Mouse (Mus musculus) right cerebral cortex, adult 2 months (tissue): ENCODE data around the gene Hspa1a.
"Not testable (repeated sequence)": the region's sequence is repeated elsewhere in the genome, so short reads cannot be mapped to it uniquely, and the experiment has no call there.

Experiments
- DNase-seq, 2 experiments: peaks; one replicate each; pipeline ENCODE4 v3.0.0; 2021 to 2022; ENCODE audit warnings: low spot score in 2 of 2

Hspa1a gene

DNA sequence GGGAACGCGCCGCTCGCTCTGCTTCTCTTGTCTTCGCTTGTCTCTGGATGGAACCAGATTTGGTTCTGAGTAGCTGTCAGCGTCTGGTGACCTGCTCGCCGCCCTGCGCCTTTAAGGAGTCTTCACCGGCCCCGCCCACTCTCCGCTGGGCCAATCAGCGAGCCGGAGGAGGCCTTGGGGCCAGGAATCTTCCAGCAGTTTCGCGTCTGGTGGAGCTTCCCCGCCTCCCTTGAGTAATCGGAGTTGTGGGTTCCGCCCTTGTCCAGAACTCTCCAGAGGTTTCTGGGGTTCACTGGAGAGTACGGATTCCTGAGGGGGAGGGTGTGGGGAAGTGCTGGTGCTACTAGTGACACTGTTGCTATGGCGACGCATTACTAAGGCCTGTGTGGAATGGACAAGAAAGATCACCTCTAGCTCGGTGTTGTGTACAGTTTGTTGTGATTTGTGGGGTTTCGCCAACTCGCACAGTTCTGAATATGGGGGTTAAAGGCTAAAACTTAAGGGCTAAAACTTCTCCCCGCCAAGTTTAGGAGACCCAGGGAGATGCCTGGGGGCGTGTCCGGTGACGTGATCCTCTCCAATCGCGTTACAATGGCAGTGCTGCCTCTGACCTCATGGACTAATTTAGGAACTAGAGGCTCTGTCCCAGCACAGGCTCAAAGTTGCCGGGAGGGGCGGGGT, at the start of gene Hspa1a, which contains the start of gene Hspa1l:
Hspa1a (minus strand) TSS at position 88 of the 681 bp plus-strand sequence.
Hspa1l (plus strand) TSS at position 635 of the 681 bp plus-strand sequence.
- DNase-seq, result peak; percentile 75 to 89

DNA sequence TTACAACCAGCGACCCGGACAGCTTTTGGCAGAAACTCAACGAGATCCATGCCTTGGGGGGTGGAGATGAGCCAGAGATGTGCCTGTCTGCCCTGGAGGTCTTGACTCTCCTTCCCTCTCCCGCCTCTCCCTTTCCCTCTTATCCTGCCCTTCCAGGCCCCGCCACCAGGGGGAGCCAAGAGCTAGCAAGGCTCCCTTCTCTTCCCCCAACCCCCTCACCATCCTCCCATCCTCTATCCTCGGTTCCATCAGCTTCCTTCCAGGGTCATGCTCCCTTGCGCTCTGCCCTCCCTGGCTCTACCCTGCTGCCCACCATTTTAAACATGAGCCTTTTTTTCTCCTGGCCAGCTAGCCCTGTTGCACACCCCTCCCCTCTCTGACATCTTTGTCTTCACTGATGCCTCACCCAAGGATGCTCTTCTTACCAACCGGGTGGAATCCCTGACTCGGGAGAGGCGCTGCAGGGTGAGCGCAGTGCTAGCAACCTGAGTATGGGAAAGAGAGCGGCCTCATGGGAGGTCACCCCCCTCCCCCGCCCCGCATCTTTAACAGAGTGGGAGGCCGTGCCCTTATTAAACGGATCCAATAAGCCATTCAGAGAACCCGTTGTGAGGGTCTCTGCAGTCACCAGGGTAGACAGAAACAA, 49.3 kb upstream of the Hspa1a start:
- peak; percentile 88 to 91 for DNase-seq

DNA sequence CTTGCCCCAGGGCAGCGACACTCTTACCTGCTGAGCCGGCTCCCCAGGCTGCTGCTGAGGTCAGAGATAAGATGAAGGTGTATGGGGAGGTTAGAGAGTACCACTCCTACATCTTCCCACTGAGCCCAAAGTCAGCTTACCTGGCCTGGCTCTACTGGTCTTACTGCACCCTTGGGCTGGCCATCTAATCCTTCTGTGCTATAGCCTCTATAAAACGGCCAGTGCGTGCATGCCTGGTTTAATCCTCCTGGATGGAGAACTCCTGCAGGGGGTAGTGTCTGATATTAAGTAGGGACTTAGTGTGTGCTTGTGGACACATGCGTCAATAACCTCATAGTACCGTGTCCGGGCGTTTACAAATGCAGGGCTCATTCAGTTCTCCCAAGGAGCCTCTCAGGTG, 48.6 kb upstream of the Hspa1a start:
- DNase-seq, result no peak

DNA sequence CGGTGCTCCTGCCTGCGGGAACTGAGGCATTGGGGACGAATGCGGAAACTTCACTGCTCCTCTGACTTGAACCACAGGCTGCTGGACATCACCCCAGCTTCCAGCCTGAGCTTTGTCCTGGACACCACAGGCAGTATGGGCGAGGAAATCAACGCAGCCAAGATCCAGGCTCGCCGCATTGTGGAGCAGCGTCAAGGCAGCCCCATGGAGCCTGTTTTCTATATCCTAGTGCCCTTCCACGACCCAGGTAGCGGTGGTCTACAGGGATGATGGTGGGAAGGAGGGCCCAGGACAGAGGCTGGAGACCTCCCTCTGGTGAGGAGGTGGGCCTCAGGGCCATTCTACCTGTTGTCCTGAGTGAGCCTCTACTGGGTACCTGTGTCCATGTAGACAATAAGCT, 47.9 kb upstream of the Hspa1a start:
- DNase-seq, result no peak

- DNase-seq, result no peak
Measured at GRCm38 (mm10) chr17:35018171-35018570, 46.2 kb upstream of the Hspa1a start.

DNA sequence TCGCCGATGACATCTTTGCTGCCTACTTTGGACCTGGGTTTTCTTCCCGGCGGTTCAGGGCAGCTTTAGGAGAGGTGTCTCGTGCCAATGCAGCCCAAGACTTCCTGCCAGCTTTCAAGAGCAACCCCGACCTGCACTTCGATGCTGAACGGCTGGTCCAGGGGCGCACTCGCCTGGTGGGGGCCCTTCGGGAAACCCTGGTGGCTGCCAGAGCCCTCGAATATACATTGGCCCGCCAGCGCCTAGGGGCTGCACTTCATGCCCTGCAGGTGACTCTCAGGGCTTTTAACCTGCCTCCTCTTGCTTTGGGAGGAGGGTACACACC, 45.7 kb upstream of the Hspa1a start:
- no peak for DNase-seq

DNA sequence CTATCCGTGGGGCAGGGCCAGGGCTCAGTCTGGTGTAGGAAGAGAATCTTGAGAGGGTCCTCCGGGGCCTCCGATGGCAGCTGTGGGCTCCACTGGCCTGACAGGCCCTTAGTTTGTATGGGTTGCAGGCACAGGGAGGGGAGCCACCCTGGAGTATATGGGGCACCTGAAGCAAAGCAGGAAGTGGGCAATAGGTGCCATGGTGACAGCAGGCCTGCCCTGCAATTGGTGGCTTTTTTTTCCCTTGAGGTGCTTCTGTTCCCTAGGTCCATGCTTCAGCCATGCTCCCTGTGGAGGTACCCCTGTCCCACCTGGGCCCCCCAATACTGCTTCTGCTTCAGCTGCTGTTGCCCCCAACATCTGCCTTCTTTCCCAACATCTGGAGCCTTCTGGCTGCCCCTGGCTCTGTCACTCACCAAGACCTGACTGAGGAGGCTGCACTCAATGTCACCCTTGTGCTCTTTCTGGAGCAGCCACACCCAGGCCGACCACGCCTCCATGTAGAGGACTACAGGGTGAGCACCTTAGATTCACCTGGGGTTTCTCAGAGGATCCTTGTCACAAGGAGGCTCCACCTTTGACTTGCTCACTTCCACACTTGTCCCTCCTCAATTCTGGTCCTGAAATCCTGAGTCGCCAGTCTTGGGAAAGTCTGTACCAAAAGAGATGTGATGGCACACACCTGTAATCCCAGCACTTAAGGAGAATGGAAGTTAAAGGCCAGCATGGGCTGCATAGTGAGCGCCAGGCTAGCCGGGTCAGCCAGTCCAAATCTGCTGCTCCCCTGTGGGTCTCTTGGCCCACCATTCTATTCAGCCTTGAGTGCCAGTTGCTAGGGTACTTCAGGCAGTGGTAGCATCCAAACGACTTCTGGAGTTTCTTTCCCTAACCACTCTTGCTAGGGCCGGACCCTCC, 45.1 kb upstream of the Hspa1a start:
- no peak for DNase-seq

GRCm38 (mm10) chr17:35016376-35016775, 44.4 kb upstream of the Hspa1a start, which contains the start of gene Vwa7:
Gene Vwa7 (plus strand): TSS chr17:35016579.
- DNase-seq, result no peak

DNA sequence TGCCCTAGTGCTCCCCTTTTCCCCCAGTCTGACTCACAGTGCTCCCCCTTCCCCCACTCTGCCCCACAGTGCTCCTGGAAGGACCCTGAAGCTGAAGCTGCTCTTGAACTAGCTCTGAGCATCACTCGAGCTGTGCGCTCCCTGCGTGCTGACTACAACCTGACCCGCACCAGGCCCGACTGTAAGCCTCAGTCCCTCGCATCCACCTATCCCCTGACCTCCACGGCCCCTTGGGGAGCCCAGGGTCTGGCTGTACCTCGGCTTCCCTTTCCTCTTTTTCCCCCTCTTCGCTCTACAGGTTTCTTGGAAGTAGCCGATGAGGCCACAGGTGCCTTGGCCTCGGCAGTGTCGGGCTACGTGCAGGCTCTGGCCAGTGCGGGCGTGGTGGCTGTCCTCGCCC, 43.3 kb upstream of the Hspa1a start:
- no peak for DNase-seq

DNA sequence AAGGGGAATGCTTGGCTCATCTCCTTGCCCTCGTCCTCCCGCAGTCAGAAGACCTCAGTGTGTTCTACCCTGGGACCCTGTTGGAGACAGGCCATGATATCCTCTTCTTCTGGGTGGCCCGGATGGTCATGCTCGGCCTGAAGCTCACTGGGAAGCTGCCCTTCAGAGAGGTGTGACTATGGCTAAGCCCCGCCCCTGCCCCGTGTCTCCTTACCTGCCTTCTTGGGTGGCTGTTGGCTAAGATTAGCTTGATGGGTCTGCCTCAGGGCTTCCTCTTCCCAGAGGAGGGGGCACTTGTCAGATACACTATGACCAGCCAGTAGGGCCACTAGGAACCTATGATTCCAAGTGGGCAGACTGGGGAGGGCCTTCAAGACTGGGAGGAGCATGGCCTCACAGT, 41.3 kb upstream of the Hspa1a start:
- DNase-seq, result no peak

DNA sequence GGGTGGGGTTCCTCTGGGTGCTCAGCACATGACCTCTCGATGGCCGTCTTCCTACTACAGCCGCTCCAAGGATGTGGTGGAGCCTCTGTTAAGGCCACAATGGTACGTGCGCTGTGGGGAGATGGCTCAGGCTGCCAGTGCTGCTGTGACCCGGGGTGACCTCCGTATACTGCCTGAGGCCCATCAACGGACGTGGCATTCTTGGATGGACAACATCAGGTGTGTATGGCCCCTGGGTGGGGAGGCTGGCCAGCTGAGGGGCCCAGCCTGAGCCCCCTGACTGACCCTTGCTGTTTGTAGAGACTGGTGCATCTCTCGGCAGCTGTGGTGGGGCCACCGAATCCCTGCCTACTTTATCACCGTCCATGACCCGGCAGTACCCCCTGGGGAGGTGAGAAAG, 40.5 kb upstream of the Hspa1a start:
- DNase-seq, result no peak

DNA sequence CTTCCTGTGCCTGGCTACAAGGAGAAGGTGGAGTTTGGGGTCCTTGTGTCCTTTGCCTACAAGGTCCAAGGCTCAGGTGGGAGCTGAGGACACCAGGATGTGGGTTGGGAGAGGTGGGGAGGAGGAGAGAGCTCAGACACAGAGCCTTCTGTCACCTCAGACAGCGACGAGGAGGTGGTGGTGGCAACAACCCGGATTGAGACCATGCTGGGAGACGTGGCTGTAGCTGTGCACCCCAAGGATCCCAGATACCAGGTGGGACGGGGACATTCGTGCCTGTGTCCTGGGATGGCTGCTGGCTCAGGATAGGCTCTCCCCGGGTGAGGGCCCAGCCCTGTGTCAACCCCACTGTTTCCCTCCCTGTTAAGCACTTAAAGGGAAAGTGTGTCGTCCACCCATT, 39.5 kb upstream of the Hspa1a start:
- DNase-seq, result no peak

DNA sequence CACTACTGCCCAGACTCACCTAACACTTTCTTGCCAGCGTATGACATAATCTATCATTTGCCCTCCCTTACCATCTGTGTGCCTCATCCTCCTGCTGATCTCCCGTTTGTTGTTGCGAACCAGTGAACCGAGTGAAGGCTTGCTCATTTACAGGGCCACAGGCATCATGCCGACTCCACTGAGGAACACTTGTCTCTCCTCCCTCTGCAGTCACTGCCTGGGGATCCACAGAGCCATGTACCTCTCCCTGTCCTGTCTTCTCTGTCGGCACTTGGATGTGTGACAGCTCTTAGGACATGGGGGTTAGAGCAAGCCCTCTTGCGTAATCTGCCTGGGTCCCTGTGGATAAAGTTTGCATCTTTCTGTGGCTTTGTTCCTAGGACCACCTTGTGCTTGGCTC, 37.6 kb upstream of the Hspa1a start:
- DNase-seq, result no peak

GRCm38 (mm10) chr17:35007387-35007991, 35.5 kb upstream of the Hspa1a start:
- no peak for DNase-seq

DNA sequence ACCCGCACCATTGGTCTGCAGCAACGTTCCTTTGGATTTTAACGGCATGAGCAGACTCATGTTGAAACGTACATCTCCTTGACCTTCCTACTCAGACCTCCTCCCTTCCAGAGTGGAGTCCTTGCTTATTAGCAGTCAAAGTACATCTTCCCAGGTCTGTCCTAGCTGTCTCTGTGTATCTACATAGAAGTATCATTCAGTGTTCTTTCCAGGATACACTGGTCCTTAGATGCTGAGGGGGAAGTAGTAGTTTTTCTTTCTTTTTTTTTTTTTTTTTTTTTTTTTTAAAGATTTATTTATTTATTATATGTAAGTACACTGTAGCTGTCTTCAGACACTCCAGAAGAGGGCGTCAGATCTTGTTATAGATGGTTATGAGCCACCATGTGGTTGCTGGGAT, 33.9 kb upstream of the Hspa1a start:
- not testable (repeated sequence) for DNase-seq

DNA sequence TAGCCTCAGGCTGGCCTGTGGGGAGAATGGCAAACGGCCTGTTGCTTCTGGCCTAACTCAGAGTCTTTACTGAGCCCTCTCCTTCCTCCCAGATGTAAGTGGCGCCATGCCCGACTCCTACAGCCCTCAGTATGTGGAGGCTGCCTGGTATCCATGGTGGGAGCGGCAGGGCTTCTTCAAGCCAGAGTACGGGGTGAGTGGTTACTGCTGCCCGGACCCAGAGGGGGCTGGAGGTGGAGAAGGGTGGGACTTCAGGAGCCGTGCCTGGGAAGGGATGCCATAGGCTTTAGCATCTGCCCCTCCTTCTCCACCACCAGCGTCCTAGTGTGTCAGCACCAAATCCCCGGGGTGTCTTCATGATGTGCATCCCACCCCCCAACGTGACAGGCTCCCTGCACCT, 33.2 kb upstream of the Hspa1a start:
- no peak for DNase-seq

DNA sequence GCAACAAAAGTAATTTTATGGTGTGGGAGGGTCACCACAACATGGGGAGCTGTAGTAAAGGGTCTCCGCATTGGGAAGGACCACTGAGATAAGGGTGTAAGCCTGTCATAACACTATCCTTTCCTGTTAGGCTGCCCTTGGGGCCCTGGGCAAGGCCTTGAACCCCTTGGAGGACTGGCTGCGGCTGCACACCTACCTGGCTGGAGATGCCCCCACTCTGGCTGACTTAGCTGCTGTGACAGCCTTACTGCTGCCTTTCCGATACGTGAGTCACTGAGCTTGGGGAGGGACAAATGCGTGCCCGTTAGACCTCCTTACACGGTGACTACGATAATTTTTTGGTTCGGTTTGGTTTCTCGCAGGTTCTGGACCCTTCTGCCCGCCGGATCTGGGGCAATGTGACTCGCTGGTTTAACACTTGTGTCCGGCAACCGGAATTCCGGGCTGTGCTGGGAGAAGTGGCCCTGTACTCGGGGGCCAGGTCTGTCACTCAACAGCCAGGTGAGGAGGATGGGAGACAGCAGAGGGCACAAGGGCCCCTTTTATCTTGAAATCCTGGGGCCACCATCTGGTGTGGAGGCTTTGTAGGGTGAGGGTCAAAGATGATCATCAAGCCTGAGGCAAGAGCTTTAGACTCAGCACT, 32.2 kb upstream of the Hspa1a start:
- DNase-seq, result no peak

DNA sequence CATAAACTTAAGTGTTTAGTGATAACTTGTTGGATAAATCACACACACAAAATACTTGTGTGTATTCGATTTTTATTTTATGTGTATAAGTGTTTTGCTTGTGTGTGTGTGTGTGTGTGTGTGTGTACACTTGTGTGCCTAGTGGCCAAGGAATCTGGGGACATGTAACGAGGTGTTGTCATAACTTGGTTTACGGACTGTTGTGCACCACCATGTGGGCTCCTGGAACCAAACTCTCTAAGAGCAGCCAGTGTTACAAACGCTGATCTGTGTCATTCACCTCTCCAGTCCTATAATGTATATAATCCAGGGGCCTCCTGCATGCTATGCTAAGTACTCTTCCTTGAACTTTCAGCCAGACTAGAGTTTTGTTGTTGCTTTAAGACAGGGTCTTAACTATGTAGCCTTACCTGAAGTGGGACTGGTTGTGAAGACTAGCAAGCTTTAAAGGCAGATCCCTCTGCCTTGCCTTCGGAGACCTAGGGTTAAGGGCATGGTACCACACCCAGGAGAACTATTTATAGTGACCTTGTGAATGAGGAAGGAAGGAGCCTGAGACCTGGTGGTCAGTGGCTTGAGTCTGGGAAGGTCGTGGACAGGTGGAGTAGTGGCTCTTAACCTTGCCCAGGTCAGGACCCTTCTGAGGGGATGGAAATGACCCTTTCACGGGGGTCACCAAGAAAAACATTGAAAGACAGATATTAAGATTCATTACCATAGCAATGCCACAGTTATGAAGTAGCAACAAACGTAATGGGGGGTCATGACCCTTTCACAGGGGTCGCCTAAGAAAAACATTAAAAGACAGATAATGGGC, 31.3 kb upstream of the Hspa1a start:
- no peak for DNase-seq

GRCm38 (mm10) chr17:35002153-35002865, 30.4 kb upstream of the Hspa1a start:
- no peak for DNase-seq
